Mouse (Mus musculus) splenic B cell, adult 2 months (primary cell): ENCODE measurements at regions not wholly inside any gene's neighbourhood (a gene's known extent, or its start where the extent isn't known, plus 50 kb on each side); places are given as distances from the start of the nearest gene placed in this dataset.

ENCODE experiments used
- DNase-seq: peaks from one replicate; pipeline ENCODE4 v3.0.0-alpha.2; 2011; ENCODE audit warnings: low read depth, low spot score
- H3K27me3 ChIP-seq: 2 replicates; pipeline ENCODE4 v1.6.1; 2012; ENCODE audit warnings: mild to moderate bottlenecking, low read length, moderate library complexity, mixed read lengths; ENCODE audit not compliant: control insufficient read depth, poor library complexity, insufficient read depth, severe bottlenecking
- H3K36me3 ChIP-seq: 2 replicates; pipeline ENCODE4 v1.6.1; 2012; ENCODE audit warnings: mild to moderate bottlenecking, low read length, moderate library complexity, mixed read lengths; ENCODE audit not compliant: control insufficient read depth, poor library complexity, insufficient read depth, severe bottlenecking

GRCm38 (mm10) chr9:115720306-115720705 lies 188.9 kb upstream of the Gadl1 start:
- no peaks in the 10 kb centered on the region for H3K27me3 ChIP-seq
- no peak for DNase-seq
- no peaks in the 10 kb centered on the region for H3K36me3 ChIP-seq

GRCm38 (mm10) chr9:115720841-115721240 lies 188.4 kb upstream of the Gadl1 start:
- no peak for DNase-seq
- Histone ChIP-seq H3K36me3 (no peaks in the 10 kb centered on the region), H3K27me3 (no peaks in the 10 kb centered on the region)

- DNase-seq = no peak
- no peaks in the 10 kb centered on the region for H3K27me3 ChIP-seq
Measured at GRCm38 (mm10) chr9:115724063-115724462, 185.2 kb upstream of the Gadl1 start.

GRCm38 (mm10) chr9:115727361-115727760 lies 181.9 kb upstream of the Gadl1 start:
- DNase-seq = no peak
- H3K36me3 ChIP-seq = no peaks in the 10 kb centered on the region
- no peaks in the 10 kb centered on the region for H3K27me3 ChIP-seq

More at GRCm38 (mm10) chr9:115724063-115724462, 185.2 kb upstream of the Gadl1 start:
- H3K36me3 ChIP-seq = no peaks in the 10 kb centered on the region

- DNase-seq = no peak
- no peaks in the 10 kb centered on the region for H3K27me3 ChIP-seq
- no peaks in the 10 kb centered on the region for H3K36me3 ChIP-seq
Measured at GRCm38 (mm10) chr9:115731557-115731956, 177.7 kb upstream of the Gadl1 start.

- no peaks in the 10 kb centered on the region for H3K36me3 ChIP-seq
- no peak for DNase-seq
Measured at GRCm38 (mm10) chr9:115733104-115733503, 176.2 kb upstream of the Gadl1 start.

GRCm38 (mm10) chr9:115739984-115740383 lies 169.3 kb upstream of the Gadl1 start:
- no peaks in the 10 kb centered on the region for H3K27me3 ChIP-seq
- peak; percentile 23 for DNase-seq
- H3K36me3 ChIP-seq = no peaks in the 10 kb centered on the region

More at GRCm38 (mm10) chr9:115733104-115733503, 176.2 kb upstream of the Gadl1 start:
- H3K27me3 ChIP-seq = no peaks in the 10 kb centered on the region

GRCm38 (mm10) chr9:115746436-115746835 lies 162.8 kb upstream of the Gadl1 start:
- no peaks in the 10 kb centered on the region for H3K27me3 ChIP-seq
- no peaks in the 10 kb centered on the region for H3K36me3 ChIP-seq
- DNase-seq = no peak

- Histone ChIP-seq H3K27me3 (no peaks in the 10 kb centered on the region), H3K36me3 (no peaks in the 10 kb centered on the region)
- no peak for DNase-seq
Measured at GRCm38 (mm10) chr9:115760496-115760895, 148.8 kb upstream of the Gadl1 start.

GRCm38 (mm10) chr9:115764136-115764535 lies 145.1 kb upstream of the Gadl1 start:
- H3K36me3 ChIP-seq = no peaks in the 10 kb centered on the region
- no peak for DNase-seq
- H3K27me3 ChIP-seq = no peaks in the 10 kb centered on the region

- DNase-seq = no peak
- no peaks in the 10 kb centered on the region for H3K27me3 ChIP-seq
- no peaks in the 10 kb centered on the region for H3K36me3 ChIP-seq
Measured at GRCm38 (mm10) chr9:115766471-115766870, 142.8 kb upstream of the Gadl1 start.

- H3K36me3 ChIP-seq = no peaks in the 10 kb centered on the region
- no peaks in the 10 kb centered on the region for H3K27me3 ChIP-seq
- no peak for DNase-seq
Measured at GRCm38 (mm10) chr9:115775112-115775511, 134.1 kb upstream of the Gadl1 start.

GRCm38 (mm10) chr9:115775858-115776257 lies 133.4 kb upstream of the Gadl1 start:
- no peak for DNase-seq

GRCm38 (mm10) chr9:115777097-115777864 lies 132.0 kb upstream of the Gadl1 start:
- peak; percentile 7 for DNase-seq
- Histone ChIP-seq H3K36me3 (no peaks in the 10 kb centered on the region), H3K27me3 (no peaks in the 10 kb centered on the region)

More at GRCm38 (mm10) chr9:115775858-115776257, 133.4 kb upstream of the Gadl1 start:
- no peaks in the 10 kb centered on the region for H3K36me3 ChIP-seq
- H3K27me3 ChIP-seq = no peaks in the 10 kb centered on the region

GRCm38 (mm10) chr9:115778862-115779261 lies 130.4 kb upstream of the Gadl1 start:
- Histone ChIP-seq H3K27me3 (no peaks in the 10 kb centered on the region), H3K36me3 (no peaks in the 10 kb centered on the region)
- no peak for DNase-seq

GRCm38 (mm10) chr9:115799330-115799729 lies 109.9 kb upstream of the Gadl1 start:
- Histone ChIP-seq H3K27me3 (no peaks in the 10 kb centered on the region), H3K36me3 (no peaks in the 10 kb centered on the region)
- DNase-seq = no peak
